Mouse (Mus musculus) cerebellum, adult 2 months (tissue): ENCODE results near the gene Nedd9. TPM values are rescaled to one million over a fixed set of nuclear protein-coding genes. Genes with fewer than 3 reads are reported as not detected.

Experiments
- DNase-seq, 2 experiments: peaks; one replicate each; pipeline ENCODE4 v3.0.0; 2021
- H3K27ac ChIP-seq: fragments of 200-500 bp; 2 replicates; pipeline ENCODE4 v1.5.1; 2012; ENCODE audit warnings: low read length, control low read depth, inconsistent platforms; ENCODE audit not compliant: insufficient read depth
- H3K27me3 ChIP-seq: fragments of 200-500 bp; 2 replicates; pipeline ENCODE4 v1.6.1; 2012; ENCODE audit warnings: inconsistent platforms, mild to moderate bottlenecking, low read length, moderate library complexity; ENCODE audit not compliant: control insufficient read depth, insufficient read depth
- H3K4me1 ChIP-seq: fragments of 200-500 bp; 2 replicates; pipeline ENCODE4 v1.6.1; 2011; ENCODE audit warnings: low read length; ENCODE audit not compliant: control insufficient read depth, insufficient read depth
- H3K4me3 ChIP-seq: fragments of 200-500 bp; replicated peaks from 2 replicates; pipeline ENCODE3; 2011; ENCODE audit warnings: mild to moderate bottlenecking, low read depth, low read length, control low read depth; ENCODE audit not compliant: insufficient read depth
- CTCF ChIP-seq: fragments of 200-500 bp; IDR thresholded peaks from 2 replicates; pipeline ENCODE4 v1.5.1; 2011; ENCODE audit warnings: low read depth, mild to moderate bottlenecking, control low read depth, low read length, moderate library complexity, borderline replicate concordance; ENCODE audit not compliant: insufficient read depth
- POLR2A ChIP-seq: fragments of 200-500 bp; IDR thresholded peaks from 2 replicates; pipeline ENCODE4 v1.6.1; 2011; ENCODE audit warnings: low read length, control low read depth, borderline replicate concordance; ENCODE audit not compliant: insufficient read depth
- WGBS: fragments of 180-500 bp; shearing (Covaris S2); methylation state at CpG from one replicate; pipeline ENCODE4 v1.1.7; 2018; 5-methylcytosine and 5-hydroxymethylcytosine counted together
- polyA plus RNA-seq: library from polyadenylated mRNA; depleted of rRNA; stranded (reverse); fragments of >200 nt; gene quantifications from 2 replicates; pipeline ENCODE4 v1.2.3, GENCODE M21; 2012

The Nedd9 gene
- polyA plus RNA-seq, 1 experiment = 5.5 TPM

DNA sequence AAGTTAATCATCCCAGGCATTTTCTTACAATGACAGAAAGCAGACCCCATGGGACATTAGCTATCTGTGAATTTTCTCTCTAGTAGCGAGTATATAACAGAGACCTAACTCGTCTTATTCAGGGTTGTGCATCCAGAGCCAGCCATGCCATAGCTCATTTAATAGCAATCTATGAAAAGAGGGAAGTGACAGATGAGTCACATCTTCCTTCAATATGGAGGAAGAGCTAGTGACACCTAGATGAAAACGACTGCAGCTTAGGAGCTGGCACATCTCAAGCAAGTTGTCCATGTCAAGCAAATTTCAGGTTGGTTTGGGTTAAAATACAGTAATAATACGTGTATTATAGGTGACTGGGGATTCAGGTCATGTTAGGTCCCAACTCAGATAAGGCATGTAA, 28.6 kb upstream of the Nedd9 start:
- Histone ChIP-seq H3K4me1 (no peaks in the 10 kb centered on the region), H3K27ac (no peak overlapping the region), H3K4me3 (no peak overlapping the region), H3K27me3 (no peaks in the 10 kb centered on the region)
- DNase-seq = no peak
- 86% methylated on average over 4 of the region's 4 CpGs for WGBS
- TF ChIP-seq POLR2A (no peak), CTCF (no peak)

DNA sequence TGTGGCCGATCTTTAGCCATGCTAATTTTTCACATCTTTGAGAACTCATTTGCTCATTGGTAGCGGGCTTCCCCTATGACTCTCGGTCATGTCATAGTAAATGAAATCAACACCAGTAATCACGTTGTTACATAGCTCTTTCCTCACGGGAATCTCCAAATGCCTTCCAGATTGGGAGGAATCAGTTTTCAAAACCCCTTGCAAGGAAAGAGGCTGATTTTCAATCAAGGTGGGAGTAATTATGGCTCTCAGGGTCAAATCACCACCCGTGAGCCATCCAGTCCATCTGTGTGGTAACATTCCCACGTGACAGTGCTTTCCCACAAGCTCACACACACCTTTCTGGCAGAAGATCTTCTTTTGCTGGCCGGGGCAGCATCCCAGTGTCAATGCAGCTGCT, 27.8 kb upstream of the Nedd9 start:
- no peaks in the 10 kb centered on the region for H3K27me3 ChIP-seq
- 77% methylated on average over 8 of the region's 8 CpGs for WGBS

DNA sequence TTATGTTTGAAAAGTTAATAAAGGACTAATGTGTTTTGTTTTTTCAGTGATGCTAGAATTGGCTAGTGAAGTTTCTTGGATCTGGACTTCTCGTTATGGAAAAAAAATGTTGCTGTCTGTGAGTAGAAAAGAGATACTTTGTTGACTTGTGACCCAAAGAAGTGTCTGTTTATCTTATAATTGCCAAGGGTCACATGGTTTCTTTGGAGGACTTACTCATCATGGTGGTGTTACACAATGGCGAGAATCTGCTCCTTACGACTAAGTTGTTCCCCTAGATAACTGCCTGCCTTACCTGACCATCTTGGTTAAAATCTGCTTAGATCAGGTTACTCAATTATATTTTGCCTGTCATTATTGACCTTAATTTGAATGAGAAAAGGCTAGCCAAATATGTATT, 26.3 kb upstream of the Nedd9 start:
- H3K27me3 ChIP-seq = no peaks in the 10 kb centered on the region
- no peak for DNase-seq
- 90% methylated on average over 3 of the region's 3 CpGs for WGBS
- no peak overlapping the region for H3K4me3 ChIP-seq
- no peak overlapping the region for H3K27ac ChIP-seq
- no peaks in the 10 kb centered on the region for H3K4me1 ChIP-seq
- TF ChIP-seq CTCF (no peak), POLR2A (no peak)

More for the DNA sequence above, 27.8 kb upstream of the Nedd9 start:
- TF ChIP-seq POLR2A (no peak), CTCF (no peak)
- Histone ChIP-seq H3K4me1 (no peaks in the 10 kb centered on the region), H3K27ac (no peak overlapping the region), H3K4me3 (no peak overlapping the region)
- DNase-seq = no peak

DNA sequence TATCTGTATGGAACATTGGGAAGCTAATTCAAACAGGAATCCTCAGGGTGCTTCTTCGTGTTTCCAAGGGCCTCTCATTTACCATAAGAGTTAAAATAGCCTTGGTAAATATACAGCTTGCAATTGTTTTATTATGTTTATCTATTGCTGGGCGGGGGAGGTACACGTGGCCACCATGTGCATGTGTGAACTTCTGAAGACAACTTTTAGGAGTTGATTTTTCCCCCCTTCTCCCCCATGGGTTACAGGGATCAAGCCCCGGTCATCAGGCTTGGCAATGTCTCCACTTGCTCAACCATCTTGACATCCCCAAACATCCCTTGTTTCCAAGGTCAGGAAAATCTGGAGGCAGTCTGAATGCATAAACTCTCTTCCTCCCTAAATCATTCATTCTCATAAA, 25.1 kb upstream of the Nedd9 start:
- no peaks in the 10 kb centered on the region for H3K27me3 ChIP-seq
- H3K4me1 ChIP-seq = no peaks in the 10 kb centered on the region
- TF ChIP-seq POLR2A (no peak), CTCF (no peak)
- no peak overlapping the region for H3K27ac ChIP-seq
- DNase-seq = no peak
- H3K4me3 ChIP-seq = no peak overlapping the region
- 87% methylated on average over 4 of the region's 4 CpGs for WGBS

DNA sequence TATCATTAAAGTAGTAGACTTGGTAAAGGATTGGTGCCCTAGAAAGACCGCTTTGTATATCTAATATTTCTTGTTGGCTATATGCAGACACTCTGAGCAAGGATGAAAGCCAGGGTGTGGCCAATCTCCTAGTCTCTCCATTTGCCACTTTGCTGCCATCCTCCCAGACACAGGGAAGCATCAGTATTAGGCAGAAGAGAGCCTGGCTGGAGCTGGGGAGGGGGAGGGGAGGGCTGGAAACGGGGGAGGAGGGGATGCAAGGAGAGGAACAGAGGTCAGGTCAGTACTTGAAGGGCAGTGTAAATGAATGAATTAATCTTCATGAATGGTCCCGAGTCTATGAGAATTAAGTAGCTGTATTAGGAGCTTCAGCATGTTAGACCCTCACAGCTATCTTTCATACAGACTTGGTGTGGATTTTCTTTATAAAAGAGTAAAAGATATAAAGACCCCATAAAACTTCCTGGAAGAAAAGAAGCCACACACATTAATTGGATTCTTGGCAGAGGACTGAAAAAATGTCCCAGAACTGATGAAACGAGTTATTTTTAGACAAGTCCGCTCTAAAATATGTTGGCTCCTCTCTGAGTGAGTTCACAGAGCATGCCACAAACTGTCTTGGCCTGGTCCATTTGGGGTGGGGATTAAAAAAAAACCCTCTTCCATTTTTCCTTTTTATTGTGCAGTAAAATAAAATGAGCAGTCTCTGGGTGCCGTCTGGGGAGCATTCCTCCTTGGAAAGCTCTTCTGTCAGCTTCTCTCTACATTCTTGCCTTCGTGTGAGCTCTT, 23.7 kb upstream of the Nedd9 start:
- TF ChIP-seq POLR2A (no peak), CTCF (no peak)
- H3K4me3 ChIP-seq = no peak overlapping the region
- no peak for DNase-seq
- no peaks in the 10 kb centered on the region for H3K4me1 ChIP-seq
- no peaks in the 10 kb centered on the region for H3K27me3 ChIP-seq
- no peak overlapping the region for H3K27ac ChIP-seq
- WGBS = 36% methylated on average over 7 of the region's 7 CpGs

DNA sequence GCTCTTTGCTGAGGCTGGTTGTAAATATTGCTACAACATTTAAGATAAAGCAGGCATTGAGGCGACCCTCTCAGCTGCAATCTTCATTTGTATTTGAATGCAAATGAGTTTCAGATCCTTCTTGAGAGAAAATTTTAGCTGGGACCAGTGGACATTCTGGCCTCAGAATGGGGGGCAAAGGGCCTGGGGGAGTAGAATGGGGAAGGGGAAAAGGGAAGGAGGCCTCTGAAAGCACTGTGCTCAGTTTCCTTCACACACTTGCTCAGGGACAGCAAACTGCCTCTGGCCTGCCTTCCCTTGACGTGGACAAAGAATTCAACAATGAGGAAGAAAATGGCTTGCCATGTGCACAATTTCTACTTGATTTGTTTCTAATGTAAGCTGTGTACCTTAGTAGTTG, 18.4 kb upstream of the Nedd9 start:
- no peak for TF ChIP-seq POLR2A
- no peak for TF ChIP-seq CTCF
- Histone ChIP-seq H3K4me1 (no peaks in the 10 kb centered on the region), H3K27ac (no peak overlapping the region), H3K27me3 (no peaks in the 10 kb centered on the region), H3K4me3 (no peak overlapping the region)
- no peak for DNase-seq
- WGBS = 63% methylated on average over 2 of the region's 2 CpGs

DNA sequence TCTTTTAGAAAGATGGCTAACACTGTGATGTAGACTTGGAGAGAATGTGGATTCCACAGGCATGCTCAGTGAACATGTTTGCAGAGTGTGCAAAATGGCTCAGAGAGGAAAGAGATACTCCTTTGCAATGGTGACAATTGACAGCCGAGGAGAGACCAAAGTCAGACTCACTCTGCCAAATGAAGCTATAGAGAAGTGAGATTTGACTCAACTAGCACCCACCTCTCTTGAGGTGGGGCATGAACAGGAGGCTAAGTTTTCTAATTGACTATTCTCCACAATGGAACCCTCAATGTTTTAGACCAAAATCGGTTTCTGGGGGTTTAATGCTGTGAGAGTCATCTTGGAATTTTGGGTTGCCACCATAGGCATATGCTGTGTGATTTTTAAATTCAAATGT, 17.8 kb upstream of the Nedd9 start:
- Histone ChIP-seq H3K4me3 (no peak overlapping the region), H3K4me1 (no peaks in the 10 kb centered on the region), H3K27ac (no peak overlapping the region), H3K27me3 (no peaks in the 10 kb centered on the region)
- DNase-seq = no peak
- TF ChIP-seq CTCF = no peak
- 86% methylated on average over 2 of the region's 2 CpGs for WGBS

DNA sequence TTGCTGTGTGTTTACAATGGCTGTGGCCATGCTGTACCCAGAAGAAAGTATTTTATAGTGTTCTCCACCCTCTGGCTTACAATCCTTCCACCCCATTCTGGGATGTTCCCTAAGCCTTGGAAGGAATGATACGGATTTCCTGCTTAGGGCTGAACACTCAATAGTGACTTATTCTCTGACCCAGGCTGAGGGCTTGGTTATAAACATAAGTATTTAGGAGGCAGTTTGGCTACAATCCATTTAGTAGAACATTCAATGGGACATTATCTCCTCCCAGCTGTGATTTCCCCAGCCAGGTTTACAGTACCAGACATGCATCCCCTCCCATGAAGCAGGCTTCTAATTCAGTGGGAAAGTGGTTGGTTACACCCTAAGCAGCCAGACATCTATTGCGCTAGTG, 17.3 kb upstream of the Nedd9 start:
- no peak overlapping the region for H3K27ac ChIP-seq
- 88% methylated on average over 2 of the region's 2 CpGs for WGBS
- DNase-seq = no peak
- no peaks in the 10 kb centered on the region for H3K27me3 ChIP-seq
- no peak for TF ChIP-seq CTCF
- no peak for TF ChIP-seq POLR2A
- no peaks in the 10 kb centered on the region for H3K4me1 ChIP-seq
- no peak overlapping the region for H3K4me3 ChIP-seq
